14 mouse cellular contexts compared by ENCODE assay signal in the genomic region with DNA sequence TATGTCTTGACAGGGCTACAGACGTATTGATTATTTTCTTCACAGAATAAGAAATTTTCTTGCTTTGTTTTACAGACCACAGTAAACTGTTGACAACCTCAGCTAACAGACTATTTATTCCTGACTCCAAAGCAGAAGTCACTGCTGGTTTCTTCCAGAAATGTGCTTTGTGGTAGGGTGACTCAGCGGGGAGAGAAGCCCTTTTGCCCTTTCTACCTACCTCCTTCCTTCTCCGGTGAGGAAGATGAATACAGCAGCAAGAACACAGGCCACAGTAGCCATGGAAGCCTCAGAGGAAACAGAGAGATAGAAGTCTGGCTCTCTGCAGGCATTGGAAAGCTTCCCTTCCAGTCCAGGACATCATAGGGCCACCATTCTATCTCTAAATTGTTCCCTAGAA.
"Had no signal": no experiment of that assay in that cellular context is flagged by ENCODE, and none has a peak within 500 bp of the region (broad histone marks: within the 10 kb centered on the region; RNA-seq: fewer than 3 reads in every experiment).

No protein-coding gene starts in this region.

- ATAC-seq: liver, postnatal 0 days; midbrain, embryonic 16.5 days had no signal

- DNase-seq: liver, postnatal 0 days; lung, adult 2 months; lung, postnatal 10 days; lung, postnatal 4 days; midbrain, embryonic 14.5 days; retina, postnatal 1 day; right cerebral cortex, adult 18-20 months; right cerebral cortex, postnatal 25 days; right cerebral cortex, postnatal 4 days; spleen, adult 18-20 months; thymus, adult 18-20 months; thymus, postnatal 14 days; thymus, postnatal 36 days had no signal
